Mouse (Mus musculus): ENCODE data around the gene Mvb12b.

DNA sequence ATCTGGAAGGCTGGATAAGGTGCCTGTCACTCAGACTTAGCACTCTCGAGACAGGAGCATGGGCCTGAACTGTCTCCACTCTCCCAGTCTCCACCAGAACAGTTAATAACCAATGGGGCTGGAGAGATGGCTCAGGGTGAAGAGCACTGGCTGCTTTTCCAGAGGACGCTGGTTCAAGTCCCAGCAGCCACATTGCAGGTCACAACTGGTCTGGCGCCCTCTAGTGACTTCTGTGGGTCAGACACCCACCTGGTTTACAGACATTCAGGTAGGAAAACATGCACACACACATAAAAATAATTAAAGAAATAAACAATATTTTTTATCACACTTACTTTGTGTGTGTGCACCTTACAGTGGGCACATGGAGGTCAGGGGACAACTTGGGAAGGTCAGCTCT is 191.3 kb downstream of the Mvb12b start:
- TF ChIP-seq GATA1 (IDR thresholded peaks at IDR 0.05; ENCODE audit: low read length) = no peak
- no peak for TF ChIP-seq TAL1 (IDR thresholded peaks at IDR 0.05; ENCODE audit: low read length)
